In genomic region chr1:170679624-170680023, GRCm38 (mm10) we compare ENCODE assay signal across 21 mouse cellular contexts. TPM values are rescaled to one million over a fixed set of nuclear protein-coding genes. Genes with fewer than 3 reads are reported as not detected.
DNase-seq lines count a peak whose midpoint lies in the region; ATAC-seq and TF ChIP-seq lines count a peak whose summit lies in the region.
"Had no signal": no experiment of that assay in that cellular context is flagged by ENCODE, and none has a peak within 500 bp of the region (broad histone marks: within the 10 kb centered on the region; RNA-seq: fewer than 3 reads in every experiment).

No protein-coding gene starts in this region.

- H3K27me3 ChIP-seq in forebrain, embryonic 14.5 days (replicated peaks; ENCODE audit: control insufficient read depth, insufficient read depth, low read length), result no peaks in the 10 kb centered on the region
- no peaks in the 10 kb centered on the region for H3K27me3 ChIP-seq in forebrain, embryonic 10.5 days (ENCODE audit: poor library complexity, severe bottlenecking)
- no peaks in the 10 kb centered on the region for H3K27me3 ChIP-seq in intestine, postnatal 0 days (replicated peaks; ENCODE audit: control insufficient read depth, insufficient read depth, low read length)
- H3K27me3 ChIP-seq: neural tube, embryonic 13.5 days; stomach, embryonic 15.5 days had no signal

- ATAC-seq in forebrain, embryonic 14.5 days, result peak; percentile 58; the same call in 1 of the 2 replicates
- ATAC-seq in intestine, postnatal 0 days, result no peak
- ATAC-seq: activated CD4-positive, CD25-positive, alpha-beta regulatory T cell, adult 4 months; hindbrain, postnatal 0 days; lung, postnatal 0 days had no signal

- no peak for TF ChIP-seq POLR2A in brain, embryonic 14.5 days (IDR thresholded peaks at IDR 0.05; ENCODE audit: borderline replicate concordance, extremely low read depth, insufficient read depth, insufficient read length, poor library complexity, severe bottlenecking)

- H3K9ac ChIP-seq in forebrain, embryonic 14.5 days (ENCODE audit: low read length), result no peak overlapping the region
- no peak overlapping the region for H3K9ac ChIP-seq in intestine, postnatal 0 days (ENCODE audit: low read depth, low read length)
- H3K9ac ChIP-seq: liver, embryonic 14.5 days; neural tube, embryonic 13.5 days; stomach, embryonic 15.5 days had no signal

- H3K4me3 ChIP-seq in forebrain, embryonic 14.5 days (ENCODE audit: low read depth, low read length), result no peak overlapping the region
- no peak overlapping the region for H3K4me3 ChIP-seq in forebrain, embryonic 10.5 days
- no peak overlapping the region for H3K4me3 ChIP-seq in intestine, postnatal 0 days (ENCODE audit: low read depth, low read length)
- H3K4me3 ChIP-seq: megakaryocyte, embryonic 14.5 days; neural tube, embryonic 13.5 days; stomach, embryonic 15.5 days had no signal

- H3K9me3 ChIP-seq in forebrain, embryonic 14.5 days (replicated peaks; ENCODE audit: control insufficient read depth, low read length), result no peaks in the 10 kb centered on the region
- no peaks in the 10 kb centered on the region for H3K9me3 ChIP-seq in forebrain, embryonic 10.5 days
- no peaks in the 10 kb centered on the region for H3K9me3 ChIP-seq in intestine, postnatal 0 days (ENCODE audit: control insufficient read depth)
- H3K9me3 ChIP-seq: megakaryocyte, embryonic 14.5 days; neural tube, embryonic 13.5 days; stomach, embryonic 15.5 days had no signal

- peak; percentile 43 for DNase-seq in forebrain, embryonic 14.5 days (ENCODE audit: low spot score)
- no peak for DNase-seq in forebrain, embryonic 10.5 days (ENCODE audit: extremely low spot score, low spot score)
- peak; percentile 57 for DNase-seq in brain, embryonic 14.5 days (ENCODE audit: low read depth)
- peak; percentile 28 to 62 for DNase-seq in cerebellum, postnatal 14 days
- peak; percentile 80 for DNase-seq in layer of hippocampus, adult 9-11 months
- no peak for DNase-seq in right cerebral cortex, adult 18-20 months
- DNase-seq: adrenal gland, postnatal 36 days; gastrocnemius, postnatal 10 days; heart, postnatal 14 days; kidney, adult 9 months; left cerebral cortex, postnatal 4 days; retina, postnatal 1 day; thymus, postnatal 25 days had no signal

- 82% methylated on average over 2 of the region's 2 CpGs for WGBS in forebrain, embryonic 14.5 days
- WGBS in forebrain, embryonic 10.5 days, result 86% methylated on average over 2 of the region's 2 CpGs
- 82% methylated on average over 2 of the region's 2 CpGs for WGBS in intestine, postnatal 0 days

- H3K27ac ChIP-seq in forebrain, embryonic 14.5 days (ENCODE audit: low read depth, low read length), result peak overlapping the region; percentile 21; the same call in 1 of the 2 replicates
- H3K27ac ChIP-seq in forebrain, embryonic 10.5 days, result no peak overlapping the region
- no peak overlapping the region for H3K27ac ChIP-seq in intestine, postnatal 0 days (ENCODE audit: low read depth, low read length)
- H3K27ac ChIP-seq: hindbrain, postnatal 0 days; liver, embryonic 14.5 days; stomach, embryonic 15.5 days had no signal

- no peak for TF ChIP-seq CTCF in brain, embryonic 14.5 days (IDR thresholded peaks at IDR 0.05; ENCODE audit: borderline replicate concordance, extremely low read depth, insufficient read depth, insufficient read length)
- TF ChIP-seq CTCF in intestine, postnatal 0 days (IDR thresholded peaks at IDR 0.05; ENCODE audit: low read depth), result no peak

- no peaks in the 10 kb centered on the region for H3K4me1 ChIP-seq in forebrain, embryonic 14.5 days (ENCODE audit: control insufficient read depth, insufficient read depth, low read length)
- peaks cover 5% of the 10 kb centered on the region for H3K4me1 ChIP-seq in forebrain, embryonic 10.5 days
- H3K4me1 ChIP-seq in intestine, postnatal 0 days (replicated peaks; ENCODE audit: control insufficient read depth, insufficient read depth, low read length), result no peaks in the 10 kb centered on the region
- H3K4me1 ChIP-seq: neural tube, embryonic 13.5 days; stomach, embryonic 15.5 days had no signal

- H3K36me3 ChIP-seq in forebrain, embryonic 14.5 days (ENCODE audit: control insufficient read depth, insufficient read depth, low read length), result 0 out of 2 replicates have a peak, but pooled peaks cover 3% of the 10 kb centered on the region
- peaks cover 5% of the 10 kb centered on the region; the same call in 1 of the 2 replicates for H3K36me3 ChIP-seq in forebrain, embryonic 10.5 days (replicated peaks)
- H3K36me3 ChIP-seq in intestine, postnatal 0 days (ENCODE audit: control insufficient read depth, insufficient read depth), result no peaks in the 10 kb centered on the region

- H3K4me2 ChIP-seq in forebrain, embryonic 14.5 days (ENCODE audit: low read length), result no peak overlapping the region
- H3K4me2 ChIP-seq in intestine, postnatal 0 days (replicated peaks; ENCODE audit: low read depth), result no peak overlapping the region
- H3K4me2 ChIP-seq: neural tube, embryonic 13.5 days; stomach, embryonic 15.5 days had no signal

RNA-seq across cellular contexts. Expression of gene Olfml2b, which starts 35.3 kb away (rescaled TPM):
- polyA plus RNA-seq in forebrain, embryonic 14.5 days (2014; fragmentation: Nextera tagmentation; extraction: Ambion mirVana), result 9.7 and 10.7 TPM in 2 replicates
- 4.1 and 5.3 TPM in 2 replicates for polyA plus RNA-seq in forebrain, embryonic 10.5 days (2016; fragmentation: Nextera tagmentation; extraction: Ambion mirVana)
- polyA plus RNA-seq in brain, embryonic 14.5 days (2012; rRNA removed), result 6.5 and 6.7 TPM in 2 replicates
- 14.5 and 19.5 TPM in 2 replicates for polyA plus RNA-seq in intestine, postnatal 0 days (2015; fragmentation: Nextera tagmentation; extraction: Ambion mirVana)
- polyA plus RNA-seq: activated CD4-positive, CD25-positive, alpha-beta regulatory T cell, adult 4 months had no signal

Comparison
In these comparisons a context has a peak if more than half of its experiments do, and no peak if none do; other contexts are left out.
1. DNase-seq: peak in forebrain, embryonic 14.5 days (single experiment), brain, embryonic 14.5 days (single experiment), cerebellum, postnatal 14 days (2 of 2) and layer of hippocampus, adult 9-11 months (single experiment); none in forebrain, embryonic 10.5 days (single experiment) and right cerebral cortex, adult 18-20 months (single experiment).